Mouse (Mus musculus) liver, embryonic 12.5 days (tissue): ENCODE data around the gene Masp1. TPM values are rescaled to one million over a fixed set of nuclear protein-coding genes. Genes with fewer than 3 reads are reported as not detected.

ENCODE experiments used
- ATAC-seq: fragments of 200-750 bp; cut with Nextera tagmentation; 2 replicates; pipeline ENCODE4 v1.8.0; 2017; ENCODE audit warnings: moderate number of reproducible peaks, mild to moderate bottlenecking, moderate library complexity
- H3K27ac ChIP-seq: fragments of 300-500 bp; sonication (generic); 2 replicates; pipeline ENCODE4 v1.5.1; 2016; ENCODE audit warnings: mild to moderate bottlenecking
- H3K27me3 ChIP-seq: fragments of 300-500 bp; sonication (generic); replicated peaks from 2 replicates; pipeline ENCODE4 v1.6.1; 2016; ENCODE audit warnings: mild to moderate bottlenecking, moderate library complexity
- H3K36me3 ChIP-seq: fragments of 300-500 bp; sonication (generic); 2 replicates; pipeline ENCODE4 v1.6.1; 2016; ENCODE audit warnings: mild to moderate bottlenecking, moderate library complexity
- H3K4me1 ChIP-seq: fragments of 300-500 bp; sonication (generic); 2 replicates; pipeline ENCODE4 v1.6.1; 2016
- H3K4me2 ChIP-seq: fragments of 300-500 bp; sonication (generic); 2 replicates; pipeline ENCODE4 v1.6.1; 2016; ENCODE audit warnings: mild to moderate bottlenecking, moderate library complexity
- H3K4me3 ChIP-seq: fragments of 300-500 bp; sonication (generic); 2 replicates; pipeline ENCODE4 v1.5.1; 2016; ENCODE audit warnings: mild to moderate bottlenecking, moderate library complexity
- H3K9ac ChIP-seq: fragments of 300-500 bp; sonication (generic); 2 replicates; pipeline ENCODE4 v1.6.1; 2016; ENCODE audit warnings: mild to moderate bottlenecking, moderate library complexity
- H3K9me3 ChIP-seq: fragments of 300-500 bp; sonication (generic); replicated peaks from 2 replicates; pipeline ENCODE4 v1.6.1; 2016; ENCODE audit warnings: mild to moderate bottlenecking, moderate library complexity
- WGBS: fragments of 180-500 bp; shearing (Covaris S2); methylation state at CpG from one replicate; pipeline ENCODE4 v1.1.7; 2016; ENCODE audit not compliant: insufficient replicate concordance; 5-methylcytosine and 5-hydroxymethylcytosine counted together
- polyA plus RNA-seq: library from polyadenylated mRNA; unstranded; fragments of >200 nt; fragmentation: Nextera tagmentation; extraction: Ambion mirVana; gene quantifications from 2 replicates; pipeline ENCODE4 v1.2.1, GENCODE M21; 2016

Masp1 gene
- 19.1 and 21.4 TPM in 2 replicates for polyA plus RNA-seq

DNA sequence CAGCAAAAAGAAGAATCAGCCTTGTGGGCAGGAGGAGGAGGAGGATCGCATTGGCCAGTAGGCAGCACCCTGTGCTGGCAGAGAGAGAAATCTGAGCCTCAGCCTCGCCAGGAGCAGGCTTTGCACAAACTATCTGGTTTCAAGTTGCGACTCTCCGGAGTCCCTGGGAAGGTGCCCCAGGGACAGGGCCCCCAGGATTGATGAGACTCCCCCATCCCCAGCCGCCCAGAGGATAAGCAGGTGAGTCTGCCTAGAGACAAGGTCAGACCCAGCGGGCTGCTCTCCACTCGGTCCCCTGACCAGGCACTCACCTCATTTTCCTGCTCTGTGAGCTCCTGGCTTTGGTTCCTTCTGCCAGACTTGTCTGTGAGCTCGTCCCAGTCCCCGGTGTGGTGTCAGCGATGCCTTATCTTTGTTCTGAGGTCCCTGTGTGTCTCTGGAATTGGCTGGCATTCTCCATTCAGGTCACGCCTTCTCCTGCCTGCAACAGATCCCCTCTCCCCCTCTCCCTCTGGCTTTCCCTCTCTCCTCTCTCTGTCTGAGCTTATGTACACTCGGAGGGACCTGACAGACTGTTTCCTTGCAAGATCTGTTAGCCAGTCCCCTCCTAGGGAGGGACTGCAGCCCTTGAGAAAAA is at the start of gene Masp1, which contains the start of gene Rtp4:
Masp1 (minus strand) TSS at position 581 of the 637 bp plus-strand sequence.
Rtp4 (plus strand) TSS at position 57 of the 637 bp plus-strand sequence.
- H3K4me1 ChIP-seq, result peaks cover 6% of the 10 kb centered on the region; the same call in 1 of the 2 replicates
- peaks cover 7% of the 10 kb centered on the region; the same call in 1 of the 2 replicates for H3K27me3 ChIP-seq
- peak within 1 kb of the TSS; percentile 44 for H3K9ac ChIP-seq
- H3K36me3 ChIP-seq, result no peaks in the 10 kb centered on the region
- ATAC-seq, result peak; percentile 55; the same call in 1 of the 2 replicates
- peak within 1 kb of the TSS; percentile 45 for H3K4me2 ChIP-seq
- H3K27ac ChIP-seq, result peak within 1 kb of the TSS; percentile 68
- WGBS, result 5% methylated on average over 12 of the region's 12 CpGs
- no peaks in the 10 kb centered on the region for H3K9me3 ChIP-seq
- peak within 1 kb of the TSS; percentile 42 for H3K4me3 ChIP-seq

DNA sequence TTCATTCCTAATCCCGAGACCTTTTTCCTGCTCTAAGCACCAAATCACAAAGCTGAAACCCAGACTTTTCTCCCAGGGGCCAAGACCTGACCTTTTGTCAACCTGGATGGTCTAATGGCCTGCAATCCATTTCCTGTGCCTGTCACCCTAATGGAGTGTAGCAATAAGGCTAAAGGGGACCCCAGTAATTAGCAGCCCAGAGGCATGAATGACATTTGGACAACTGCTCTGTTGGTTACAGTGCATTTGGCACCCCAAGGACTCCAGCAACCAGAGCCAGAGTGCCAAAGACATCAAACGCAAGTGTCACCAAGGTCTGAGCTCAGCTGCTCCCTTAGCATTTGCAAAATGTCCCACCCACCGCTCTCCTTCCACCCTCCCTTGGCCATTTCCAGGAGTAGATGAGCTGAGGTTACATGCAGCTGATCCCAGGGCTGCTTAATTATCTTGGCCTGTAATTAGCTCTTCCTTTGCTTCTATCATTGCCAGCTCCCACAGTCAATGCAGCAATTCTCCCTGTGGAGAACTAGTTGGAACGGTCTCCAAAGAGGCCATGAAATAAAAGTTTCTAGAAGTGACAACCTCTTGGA is 47.8 kb upstream of the Masp1 start:
- Histone ChIP-seq H3K4me3 (no peak overlapping the region), H3K9me3 (no peaks in the 10 kb centered on the region), H3K27me3 (no peaks in the 10 kb centered on the region), H3K9ac (no peak overlapping the region), H3K36me3 (no peaks in the 10 kb centered on the region), H3K27ac (no peak overlapping the region), H3K4me1 (no peaks in the 10 kb centered on the region), H3K4me2 (no peak overlapping the region)
- 58% methylated on average over 4 of the region's 4 CpGs for WGBS
- no peak for ATAC-seq

DNA sequence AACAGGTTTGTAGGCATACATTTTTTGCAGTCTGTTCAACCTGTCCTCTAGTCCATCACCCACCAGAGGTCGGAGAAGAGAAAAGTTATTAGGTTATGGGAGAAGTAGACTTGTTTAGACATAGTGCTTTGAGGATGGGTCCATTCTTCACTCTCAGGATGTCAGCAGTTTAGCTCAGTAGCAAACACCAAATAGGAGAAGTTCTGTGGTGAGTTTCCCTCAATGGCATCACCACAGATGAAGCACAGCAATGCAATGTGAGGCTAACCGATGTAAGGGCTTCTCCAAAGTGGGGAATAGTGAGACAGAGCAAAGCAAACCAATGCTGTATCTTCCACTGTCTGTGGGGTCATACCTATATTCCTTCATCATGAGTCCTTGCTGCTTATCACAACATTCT is 37.1 kb upstream of the Masp1 start:
- Histone ChIP-seq H3K9me3 (no peaks in the 10 kb centered on the region), H3K4me1 (no peaks in the 10 kb centered on the region), H3K4me3 (no peak overlapping the region), H3K27me3 (no peaks in the 10 kb centered on the region), H3K27ac (no peak overlapping the region), H3K4me2 (no peak overlapping the region), H3K36me3 (no peaks in the 10 kb centered on the region), H3K9ac (no peak overlapping the region)
- whole genome bisulfite sequencing, result 50% methylated on average over 2 of the region's 2 CpGs
- no peak for ATAC-seq

DNA sequence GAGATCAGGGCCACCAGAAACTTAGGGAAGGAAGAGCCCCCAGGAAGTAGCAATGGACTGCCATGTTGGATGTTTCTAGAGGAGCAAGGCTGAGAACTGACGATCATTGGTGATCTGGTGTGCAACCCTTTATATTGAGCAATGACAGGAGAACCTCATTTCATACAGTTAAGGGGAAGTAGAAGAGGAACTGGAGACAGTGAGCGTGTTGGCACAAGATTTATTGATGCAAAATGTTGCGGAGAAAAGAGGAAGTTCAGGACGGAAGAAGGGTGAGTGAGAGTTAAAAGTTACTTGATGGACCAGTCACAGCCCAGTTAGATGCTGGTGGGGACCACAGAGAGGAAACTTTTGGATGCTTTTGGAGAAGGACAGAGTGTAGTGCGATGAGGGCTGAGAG is 36.6 kb upstream of the Masp1 start:
- 26% methylated on average over 5 of the region's 5 CpGs for WGBS

DNA sequence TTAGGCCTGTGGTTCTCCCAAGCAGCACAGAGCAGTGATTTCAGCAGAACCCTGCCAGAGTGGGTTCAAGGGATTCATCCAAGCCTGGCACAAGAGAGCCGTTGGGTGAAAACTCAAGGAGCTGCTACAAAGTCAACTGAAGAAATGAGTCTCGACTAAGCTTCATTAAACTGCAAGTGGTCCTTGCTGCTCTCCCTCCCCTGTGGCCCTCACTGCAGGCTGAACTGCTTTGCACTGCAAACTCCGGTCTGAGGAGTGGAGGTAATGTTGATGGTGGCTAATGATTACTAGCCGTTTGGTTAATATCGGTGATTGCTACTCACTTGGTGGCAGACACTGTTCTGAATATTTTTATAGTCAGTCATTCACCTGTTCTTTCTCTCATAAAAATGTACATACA is 34.1 kb upstream of the Masp1 start:
- no peak overlapping the region for H3K4me2 ChIP-seq
- 71% methylated on average over 5 of the region's 5 CpGs for WGBS
- ATAC-seq, result no peak
- H3K4me3 ChIP-seq, result no peak overlapping the region
- no peak overlapping the region for H3K27ac ChIP-seq
- no peaks in the 10 kb centered on the region for H3K4me1 ChIP-seq
- H3K36me3 ChIP-seq, result no peaks in the 10 kb centered on the region
- H3K27me3 ChIP-seq, result no peaks in the 10 kb centered on the region
- no peak overlapping the region for H3K9ac ChIP-seq
- no peaks in the 10 kb centered on the region for H3K9me3 ChIP-seq

More for the DNA sequence above, 36.6 kb upstream of the Masp1 start:
- Histone ChIP-seq H3K4me1 (no peaks in the 10 kb centered on the region), H3K4me3 (no peak overlapping the region), H3K27ac (no peak overlapping the region), H3K27me3 (no peaks in the 10 kb centered on the region), H3K36me3 (no peaks in the 10 kb centered on the region), H3K9ac (no peak overlapping the region), H3K9me3 (no peaks in the 10 kb centered on the region), H3K4me2 (no peak overlapping the region)
- ATAC-seq, result no peak

DNA sequence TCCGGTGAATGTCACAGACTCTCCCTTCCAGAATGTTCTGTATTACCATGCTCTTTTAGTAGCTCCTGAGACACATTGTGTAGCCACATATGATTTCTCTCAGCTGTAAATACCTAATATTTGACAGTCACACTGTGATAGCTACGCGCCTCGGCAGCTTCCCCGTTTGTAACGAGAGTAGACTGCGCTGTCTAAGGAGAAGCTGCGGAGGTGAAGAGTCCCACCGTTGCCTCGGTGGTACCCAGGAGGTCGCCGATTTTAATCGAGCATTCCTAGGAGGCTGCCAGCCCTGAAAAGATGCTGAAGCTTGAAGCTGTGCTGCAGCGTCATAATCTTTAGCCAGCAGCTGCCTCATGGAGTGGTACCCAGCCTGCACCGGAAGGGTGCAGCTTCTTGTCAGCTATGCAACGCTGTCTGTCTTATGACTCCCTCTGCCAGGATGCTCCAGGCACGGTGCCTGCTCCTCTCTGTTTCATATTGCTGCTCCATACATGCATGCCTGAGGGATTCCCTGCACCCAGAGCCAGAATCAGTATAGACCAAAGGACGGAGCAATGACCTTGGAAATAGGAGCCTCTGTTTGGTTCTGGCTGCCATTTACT is 30.5 kb upstream of the Masp1 start:
- Histone ChIP-seq H3K9ac (no peak overlapping the region), H3K4me1 (no peaks in the 10 kb centered on the region), H3K4me3 (no peak overlapping the region), H3K4me2 (no peak overlapping the region), H3K9me3 (no peaks in the 10 kb centered on the region), H3K36me3 (no peaks in the 10 kb centered on the region), H3K27ac (no peak overlapping the region), H3K27me3 (no peaks in the 10 kb centered on the region)
- ATAC-seq, result no peak
- WGBS, result 75% methylated on average over 18 of the region's 18 CpGs

DNA sequence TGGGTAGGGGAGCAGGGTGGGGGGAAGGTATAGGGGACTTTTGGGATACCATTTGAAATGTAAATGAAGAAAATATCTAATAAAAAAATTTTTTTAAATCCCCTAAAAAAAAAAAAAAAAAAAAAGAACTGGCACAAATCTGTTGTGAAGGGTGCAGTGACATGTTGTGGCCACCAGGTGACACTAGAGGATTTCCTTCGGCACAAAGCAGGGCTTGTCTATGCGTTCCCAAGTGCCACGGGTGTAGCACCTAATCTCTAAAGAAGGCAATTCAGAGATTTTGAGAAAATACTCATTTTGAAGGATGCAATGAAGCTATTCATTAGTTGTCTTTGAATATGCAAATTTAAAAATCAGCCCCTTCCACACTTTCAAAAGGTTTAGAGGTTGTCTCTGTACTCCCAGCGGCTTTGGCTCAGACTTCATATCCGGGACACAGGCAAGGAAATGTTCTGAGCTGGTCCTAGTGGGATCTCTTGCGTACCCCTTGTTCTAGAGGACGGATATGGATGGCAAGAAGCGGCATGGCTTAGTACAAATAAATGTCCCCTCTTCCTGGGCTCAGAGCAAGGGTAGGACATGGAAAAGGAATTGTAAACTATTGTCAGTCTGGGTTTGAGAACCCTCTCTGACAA is 29.8 kb upstream of the Masp1 start:
- Histone ChIP-seq H3K9ac (no peak overlapping the region), H3K27me3 (no peaks in the 10 kb centered on the region), H3K4me1 (no peaks in the 10 kb centered on the region), H3K36me3 (no peaks in the 10 kb centered on the region), H3K27ac (no peak overlapping the region), H3K4me3 (no peak overlapping the region), H3K9me3 (no peaks in the 10 kb centered on the region), H3K4me2 (no peak overlapping the region)
- ATAC-seq, result no peak
- 38% methylated on average over 8 of the region's 8 CpGs for WGBS

DNA sequence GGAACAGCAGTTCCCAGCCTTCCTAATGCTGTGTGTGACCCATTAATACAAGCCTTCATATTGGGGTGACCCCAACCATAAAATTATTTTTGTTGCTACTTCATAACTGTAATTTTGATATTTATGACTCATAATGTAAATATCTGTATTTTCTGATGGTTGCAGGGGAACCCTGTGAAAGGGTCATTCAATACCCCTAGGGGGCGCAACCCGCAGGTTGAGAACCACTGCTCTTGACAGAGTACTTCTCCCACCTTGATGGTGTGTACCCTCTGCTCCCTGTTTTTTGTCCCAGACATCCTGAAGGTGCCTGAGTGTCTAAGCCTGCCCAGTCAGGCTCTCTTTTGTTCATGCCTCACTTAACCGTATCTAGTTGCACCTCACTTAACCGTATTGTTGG is 27.2 kb upstream of the Masp1 start:
- Histone ChIP-seq H3K4me2 (no peak overlapping the region), H3K9ac (no peak overlapping the region), H3K27ac (no peak overlapping the region), H3K9me3 (no peaks in the 10 kb centered on the region), H3K4me1 (no peaks in the 10 kb centered on the region), H3K27me3 (no peaks in the 10 kb centered on the region), H3K36me3 (no peaks in the 10 kb centered on the region), H3K4me3 (no peak overlapping the region)
- WGBS, result 77% methylated on average over 4 of the region's 4 CpGs
- no peak for ATAC-seq

DNA sequence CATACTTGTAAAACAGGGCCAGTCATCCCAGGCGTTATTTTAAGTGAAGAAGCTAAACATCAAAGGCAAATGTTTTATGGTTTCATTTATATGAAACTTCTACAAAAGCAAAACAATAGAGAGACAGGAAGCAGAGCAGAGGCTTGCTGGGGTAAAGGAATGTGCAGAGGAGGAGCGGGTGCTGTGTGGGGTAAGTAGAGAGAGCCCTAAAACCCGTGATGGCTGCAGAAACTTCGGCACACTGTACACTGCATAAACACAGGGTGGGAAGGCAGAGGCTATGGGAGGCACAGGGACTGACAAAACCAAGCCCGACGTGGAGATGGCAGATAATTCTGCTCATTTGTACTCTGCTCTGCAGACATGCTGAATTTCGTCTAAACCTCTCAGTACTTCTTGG is 23.7 kb upstream of the Masp1 start:
- Histone ChIP-seq H3K4me3 (no peak overlapping the region), H3K4me2 (no peak overlapping the region), H3K27ac (no peak overlapping the region), H3K27me3 (no peaks in the 10 kb centered on the region), H3K36me3 (no peaks in the 10 kb centered on the region), H3K9me3 (no peaks in the 10 kb centered on the region), H3K9ac (no peak overlapping the region), H3K4me1 (no peaks in the 10 kb centered on the region)
- 50% methylated on average over 7 of the region's 7 CpGs for WGBS
- ATAC-seq, result no peak

DNA sequence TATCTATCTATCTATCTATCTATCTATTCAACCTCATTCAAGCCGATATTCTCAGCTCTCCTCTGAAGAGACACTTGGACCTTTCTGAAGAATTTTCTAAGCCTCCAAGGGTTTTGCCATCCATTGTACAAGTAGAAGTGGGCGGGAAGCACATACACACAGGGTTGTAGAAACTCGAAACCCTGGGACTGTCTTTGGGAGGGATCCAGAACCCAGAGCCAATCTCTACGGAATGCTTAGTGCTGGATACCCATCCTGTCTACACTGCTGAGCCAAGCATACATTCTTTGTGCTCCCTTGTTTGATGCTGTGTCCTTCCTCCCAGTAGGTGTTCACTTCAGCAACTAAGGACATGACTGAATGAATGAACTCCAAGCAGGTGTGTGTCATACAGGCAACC is 22.3 kb upstream of the Masp1 start:
- Histone ChIP-seq H3K9ac (no peak overlapping the region), H3K4me3 (no peak overlapping the region), H3K27me3 (no peaks in the 10 kb centered on the region), H3K27ac (no peak overlapping the region), H3K36me3 (no peaks in the 10 kb centered on the region), H3K4me2 (no peak overlapping the region), H3K4me1 (no peaks in the 10 kb centered on the region), H3K9me3 (no peaks in the 10 kb centered on the region)
- 62% methylated on average over 4 of the region's 4 CpGs for WGBS
- ATAC-seq, result no peak

DNA sequence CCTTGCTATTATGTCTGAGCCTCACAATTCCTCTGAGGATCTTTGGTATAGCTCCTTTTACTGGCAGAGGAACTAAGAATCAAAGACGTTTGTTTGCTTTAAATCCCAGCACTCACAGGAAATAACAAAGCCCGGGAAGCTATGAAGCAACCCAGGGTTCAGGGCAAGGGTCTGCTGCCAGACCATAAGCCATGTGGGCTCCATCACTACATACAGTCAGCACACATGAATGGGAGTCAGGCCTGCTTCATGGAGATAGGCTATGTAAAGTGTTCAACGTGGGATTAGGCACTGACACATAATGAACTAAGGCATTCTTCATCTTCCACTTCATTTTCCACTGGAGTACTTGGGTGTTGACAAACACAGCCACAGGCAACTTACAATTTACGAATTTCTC is 20.4 kb upstream of the Masp1 start:
- WGBS, result 49% methylated on average over 4 of the region's 4 CpGs
- no peak overlapping the region for H3K27ac ChIP-seq
- H3K9me3 ChIP-seq, result no peaks in the 10 kb centered on the region
- no peak for ATAC-seq
- no peak overlapping the region for H3K4me3 ChIP-seq
- no peaks in the 10 kb centered on the region for H3K36me3 ChIP-seq
- no peak overlapping the region for H3K9ac ChIP-seq
- H3K27me3 ChIP-seq, result no peaks in the 10 kb centered on the region
- H3K4me1 ChIP-seq, result no peaks in the 10 kb centered on the region
- no peak overlapping the region for H3K4me2 ChIP-seq

DNA sequence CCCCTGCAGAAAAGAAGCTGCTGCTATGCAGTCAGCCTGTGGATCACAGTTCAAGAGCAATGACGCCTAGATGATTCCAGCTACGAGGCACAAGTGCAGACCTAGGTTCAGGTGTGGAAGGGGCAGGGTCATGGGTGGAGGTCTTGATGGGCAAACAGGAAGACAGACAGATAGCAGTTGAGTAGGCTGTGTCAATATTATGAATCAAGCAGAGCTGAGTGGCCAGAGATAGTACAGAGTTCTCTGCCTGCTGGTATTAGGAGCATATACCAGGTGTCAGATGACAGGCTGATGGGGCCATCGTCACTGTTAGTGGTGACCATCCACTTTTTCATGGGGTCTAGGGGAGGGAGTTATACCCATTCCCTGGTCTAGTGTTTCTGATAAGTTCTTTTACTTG is 13.1 kb upstream of the Masp1 start:
- no peaks in the 10 kb centered on the region for H3K9me3 ChIP-seq
- peak; percentile 52; the same call in 1 of the 2 replicates for ATAC-seq

More for the DNA sequence above, 13.1 kb upstream of the Masp1 start:
- H3K4me2 ChIP-seq, result no peak overlapping the region
- no peaks in the 10 kb centered on the region for H3K36me3 ChIP-seq
- H3K9ac ChIP-seq, result no peak overlapping the region
- WGBS, result 48% methylated on average over 3 of the region's 3 CpGs
- no peak overlapping the region for H3K4me3 ChIP-seq
- H3K4me1 ChIP-seq, result no peaks in the 10 kb centered on the region
- no peak overlapping the region for H3K27ac ChIP-seq
- no peaks in the 10 kb centered on the region for H3K27me3 ChIP-seq
